In the genomic region with DNA sequence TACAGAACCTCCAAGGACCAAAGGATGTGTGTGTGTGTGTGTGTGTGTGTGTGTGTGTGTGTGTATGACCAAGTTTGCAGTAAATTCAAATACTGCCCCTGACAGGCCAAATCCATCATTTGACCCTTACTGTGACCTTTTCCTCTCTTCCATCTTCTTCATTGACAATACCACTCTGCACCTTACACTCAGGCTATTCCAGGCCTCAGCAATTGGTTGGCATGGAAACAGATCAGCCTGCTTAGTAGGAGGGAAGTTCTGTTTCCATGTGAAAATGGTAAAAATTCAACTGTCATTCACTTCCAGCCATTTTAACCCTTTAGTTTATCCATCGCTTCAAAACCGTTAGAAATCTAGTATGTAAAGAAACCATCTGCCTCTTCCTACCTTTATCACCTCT, we compare ENCODE assay signal across 27 mouse cellular contexts.
DNase-seq lines count a peak whose midpoint lies in the region; ATAC-seq lines count a peak whose summit lies in the region.
"Had no signal": no experiment of that assay in that cellular context is flagged by ENCODE, and none has a peak within 500 bp of the region (broad histone marks: within the 10 kb centered on the region; RNA-seq: fewer than 3 reads in every experiment).

No protein-coding gene starts in this region.

- H3K9ac ChIP-seq in hindbrain, embryonic 15.5 days = no peak overlapping the region
- no peak overlapping the region for H3K9ac ChIP-seq in hindbrain, embryonic 12.5 days
- H3K9ac ChIP-seq in midbrain, embryonic 14.5 days (replicated peaks; ENCODE audit: low read length) = no peak overlapping the region
- no peak overlapping the region for H3K9ac ChIP-seq in midbrain, embryonic 11.5 days (ENCODE audit: low read length)
- H3K9ac ChIP-seq: heart, embryonic 12.5 days; kidney, embryonic 15.5 days; limb, embryonic 15.5 days; liver, embryonic 14.5 days; lung, embryonic 15.5 days; neural tube, embryonic 12.5 days; stomach, embryonic 15.5 days had no signal

- ATAC-seq in hindbrain, embryonic 15.5 days (ENCODE audit: low FRiP score, low read depth) = peak; percentile 68; the same call in 1 of the 2 replicates
- no peak for ATAC-seq in hindbrain, embryonic 12.5 days (ENCODE audit: low FRiP score)
- no peak for ATAC-seq in midbrain, embryonic 14.5 days (ENCODE audit: low FRiP score, low TSS enrichment)
- no peak for ATAC-seq in midbrain, embryonic 11.5 days (ENCODE audit: low FRiP score)
- ATAC-seq: activated CD4-positive, CD25-positive, alpha-beta regulatory T cell, adult 4 months had no signal

- 73% methylated on average over 2 of the region's 2 CpGs for WGBS in hindbrain, embryonic 15.5 days
- WGBS in hindbrain, embryonic 12.5 days = 80% methylated on average over 2 of the region's 2 CpGs
- whole genome bisulfite sequencing in midbrain, embryonic 14.5 days = 89% methylated on average over 2 of the region's 2 CpGs
- 81% methylated on average over 2 of the region's 2 CpGs for WGBS in midbrain, embryonic 11.5 days

- no peaks in the 10 kb centered on the region for H3K27me3 ChIP-seq in hindbrain, embryonic 15.5 days
- H3K27me3 ChIP-seq in hindbrain, embryonic 12.5 days = no peaks in the 10 kb centered on the region
- no peaks in the 10 kb centered on the region for H3K27me3 ChIP-seq in midbrain, embryonic 14.5 days (ENCODE audit: control insufficient read depth, insufficient read depth, low read length)
- H3K27me3 ChIP-seq in midbrain, embryonic 11.5 days (ENCODE audit: control insufficient read depth, insufficient read depth, low read length) = no peaks in the 10 kb centered on the region
- H3K27me3 ChIP-seq: heart, embryonic 12.5 days; kidney, embryonic 15.5 days; limb, embryonic 15.5 days; lung, embryonic 15.5 days; megakaryocyte, embryonic 14.5 days; neural tube, embryonic 12.5 days; stomach, embryonic 15.5 days had no signal

- no peaks in the 10 kb centered on the region for H3K4me1 ChIP-seq in hindbrain, embryonic 15.5 days (replicated peaks)
- no peaks in the 10 kb centered on the region for H3K4me1 ChIP-seq in hindbrain, embryonic 12.5 days
- H3K4me1 ChIP-seq in midbrain, embryonic 14.5 days (ENCODE audit: control insufficient read depth, insufficient read depth, low read length) = no peaks in the 10 kb centered on the region
- H3K4me1 ChIP-seq in midbrain, embryonic 11.5 days (ENCODE audit: control insufficient read depth, insufficient read depth, low read length) = no peaks in the 10 kb centered on the region
- H3K4me1 ChIP-seq: heart, embryonic 12.5 days; kidney, embryonic 15.5 days; limb, embryonic 15.5 days; lung, embryonic 15.5 days; megakaryocyte, embryonic 14.5 days; neural tube, embryonic 12.5 days; stomach, embryonic 15.5 days had no signal

- no peak overlapping the region for H3K27ac ChIP-seq in hindbrain, embryonic 15.5 days (replicated peaks)
- H3K27ac ChIP-seq in hindbrain, embryonic 12.5 days = no peak overlapping the region
- no peak overlapping the region for H3K27ac ChIP-seq in midbrain, embryonic 14.5 days (replicated peaks; ENCODE audit: low read depth, low read length)
- H3K27ac ChIP-seq in midbrain, embryonic 11.5 days (ENCODE audit: low read depth, low read length) = no peak overlapping the region
- H3K27ac ChIP-seq: kidney, embryonic 15.5 days; limb, embryonic 15.5 days; liver, embryonic 14.5 days; lung, embryonic 15.5 days; neural tube, embryonic 12.5 days; stomach, embryonic 15.5 days had no signal

- H3K9me3 ChIP-seq in hindbrain, embryonic 15.5 days = no peaks in the 10 kb centered on the region
- no peaks in the 10 kb centered on the region for H3K9me3 ChIP-seq in hindbrain, embryonic 12.5 days (replicated peaks)
- no peaks in the 10 kb centered on the region for H3K9me3 ChIP-seq in midbrain, embryonic 14.5 days (ENCODE audit: control insufficient read depth, low read length)
- no peaks in the 10 kb centered on the region for H3K9me3 ChIP-seq in midbrain, embryonic 11.5 days (ENCODE audit: control insufficient read depth, low read length)
- H3K9me3 ChIP-seq: heart, embryonic 12.5 days; kidney, embryonic 15.5 days; limb, embryonic 15.5 days; lung, embryonic 15.5 days; megakaryocyte, embryonic 14.5 days; neural tube, embryonic 12.5 days; stomach, embryonic 15.5 days had no signal

- no peaks in the 10 kb centered on the region for H3K36me3 ChIP-seq in hindbrain, embryonic 15.5 days
- no peaks in the 10 kb centered on the region for H3K36me3 ChIP-seq in hindbrain, embryonic 12.5 days
- no peaks in the 10 kb centered on the region for H3K36me3 ChIP-seq in midbrain, embryonic 14.5 days (ENCODE audit: control insufficient read depth, insufficient read depth, low read length)
- no peaks in the 10 kb centered on the region for H3K36me3 ChIP-seq in midbrain, embryonic 11.5 days (ENCODE audit: control insufficient read depth, insufficient read depth, low read length)
- H3K36me3 ChIP-seq: heart, embryonic 12.5 days; kidney, embryonic 15.5 days; limb, embryonic 15.5 days; lung, embryonic 15.5 days; neural tube, embryonic 12.5 days; stomach, embryonic 15.5 days had no signal

- no peak overlapping the region for H3K4me3 ChIP-seq in hindbrain, embryonic 15.5 days
- no peak overlapping the region for H3K4me3 ChIP-seq in hindbrain, embryonic 12.5 days
- no peak overlapping the region for H3K4me3 ChIP-seq in midbrain, embryonic 14.5 days (replicated peaks; ENCODE audit: low read depth, low read length)
- H3K4me3 ChIP-seq in midbrain, embryonic 11.5 days (ENCODE audit: low read depth, low read length) = no peak overlapping the region
- H3K4me3 ChIP-seq: heart, embryonic 12.5 days; kidney, embryonic 15.5 days; limb, embryonic 15.5 days; lung, embryonic 15.5 days; megakaryocyte, embryonic 14.5 days; neural tube, embryonic 12.5 days; stomach, embryonic 15.5 days had no signal

- DNase-seq in adrenal gland, adult 2 months = peak; percentile 6
- no peak for DNase-seq in adrenal gland, postnatal 36 days
- peak; percentile 31 for DNase-seq in midbrain, embryonic 14.5 days
- DNase-seq in midbrain, embryonic 11.5 days (ENCODE audit: low spot score, missing footprints) = no peak
- no peak for DNase-seq in cerebellum, adult 8-10 months
- DNase-seq: adrenal gland, postnatal 10 days; cerebellum, adult 9-11 months; gastrocnemius, postnatal 25 days; heart, adult 18-20 months; heart, postnatal 10 days; kidney, adult 11 months; kidney, postnatal 36 days; left cerebral cortex, postnatal 4 days; lung, postnatal 36 days; right cerebral cortex, postnatal 4 days; thymus, postnatal 36 days had no signal

- no peak overlapping the region for H3K4me2 ChIP-seq in hindbrain, embryonic 15.5 days
- no peak overlapping the region for H3K4me2 ChIP-seq in hindbrain, embryonic 12.5 days (replicated peaks)
- H3K4me2 ChIP-seq in midbrain, embryonic 14.5 days (ENCODE audit: low read length) = no peak overlapping the region
- H3K4me2 ChIP-seq in midbrain, embryonic 11.5 days = no peak overlapping the region
- H3K4me2 ChIP-seq: heart, embryonic 12.5 days; kidney, embryonic 15.5 days; limb, embryonic 15.5 days; lung, embryonic 15.5 days; neural tube, embryonic 12.5 days; stomach, embryonic 15.5 days had no signal

Comparison
In these comparisons a context has a peak if more than half of its experiments do, and no peak if none do; other contexts are left out.
1. DNase-seq: peak in adrenal gland, adult 2 months (single experiment) and midbrain, embryonic 14.5 days (single experiment); none in adrenal gland, postnatal 36 days (0 of 2), midbrain, embryonic 11.5 days (single experiment) and cerebellum, adult 8-10 months (single experiment).